Mouse (Mus musculus) layer of hippocampus, adult 2 months (tissue): ENCODE data around the gene Astn2. TPM values are rescaled to one million over a fixed set of nuclear protein-coding genes. Genes with fewer than 3 reads are reported as not detected.
A peak's percentile ranks its signal among the peaks of the same experiment; 100 is the strongest.

Experiments
- DNase-seq, 2 experiments: peaks; one replicate each; pipeline ENCODE4 v3.0.0; 2022; ENCODE audit warnings: low spot score in 2 of 2
- H3K27ac ChIP-seq: fragments of 200-600 bp; 2 replicates; pipeline ENCODE4 v1.8.1; 2022
- H3K4me3 ChIP-seq: fragments of 200-600 bp; 2 replicates; pipeline ENCODE4 v1.8.1; 2022; ENCODE audit warnings: mild to moderate bottlenecking
- CTCF ChIP-seq: fragments of 200-600 bp; conservative IDR thresholded peaks from 2 replicates; pipeline ENCODE4 v1.8.1; 2022; ENCODE audit warnings: antibody characterized with exemption, mild to moderate bottlenecking, moderate library complexity
- total RNA-seq, 2 experiments: library from RNA; stranded (reverse); gene quantifications; 2 replicates each; pipeline ENCODE4 v1.2.3; 2021

The Astn2 gene
- total RNA-seq, 2 experiments from 2014 or later, result 22.8 to 23.1 TPM

DNA sequence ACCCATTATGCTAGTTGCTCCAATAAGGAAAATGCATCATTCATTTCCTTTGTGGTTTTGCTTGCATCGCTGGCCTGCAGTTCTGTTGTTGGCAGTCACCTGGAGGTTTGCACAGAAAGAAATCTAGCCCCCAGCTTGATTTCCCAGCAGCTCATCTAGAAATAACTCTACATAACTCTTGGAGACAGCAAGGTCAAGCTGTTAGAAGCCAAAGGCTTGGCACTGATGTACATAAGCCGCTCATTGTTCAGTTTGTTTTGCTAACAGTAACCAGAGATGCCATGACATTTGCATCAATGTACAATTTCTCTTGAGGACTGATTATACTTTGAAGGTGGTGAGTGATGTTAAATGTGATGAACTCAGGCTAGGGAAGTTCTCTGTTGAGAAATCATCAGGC, 583.3 kb downstream of the Astn2 start:
- no peak overlapping the region for H3K27ac ChIP-seq
- DNase-seq, result no peak
- no peak overlapping the region for H3K4me3 ChIP-seq
- no peak for TF ChIP-seq CTCF

DNA sequence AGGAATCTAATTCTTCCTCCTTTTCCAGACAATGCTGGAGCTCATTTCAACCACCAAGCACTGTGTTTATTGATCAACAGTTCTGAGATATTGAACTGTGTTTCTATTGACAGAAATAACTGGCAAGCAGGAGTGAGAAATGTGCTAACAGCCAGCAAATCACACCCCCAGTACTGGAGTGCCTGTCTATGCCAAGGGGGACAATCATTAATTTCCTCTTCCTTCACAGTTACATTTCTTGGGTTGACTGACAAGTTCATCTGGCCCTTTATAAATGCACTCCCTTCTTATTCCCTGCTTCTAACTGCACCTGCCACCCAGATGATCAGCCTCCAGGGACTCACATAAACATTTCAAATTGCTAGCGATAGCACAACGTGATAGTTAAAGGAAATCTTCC, 584.2 kb downstream of the Astn2 start:
- H3K27ac ChIP-seq, result no peak overlapping the region
- no peak for TF ChIP-seq CTCF
- DNase-seq, result no peak
- no peak overlapping the region for H3K4me3 ChIP-seq

DNA sequence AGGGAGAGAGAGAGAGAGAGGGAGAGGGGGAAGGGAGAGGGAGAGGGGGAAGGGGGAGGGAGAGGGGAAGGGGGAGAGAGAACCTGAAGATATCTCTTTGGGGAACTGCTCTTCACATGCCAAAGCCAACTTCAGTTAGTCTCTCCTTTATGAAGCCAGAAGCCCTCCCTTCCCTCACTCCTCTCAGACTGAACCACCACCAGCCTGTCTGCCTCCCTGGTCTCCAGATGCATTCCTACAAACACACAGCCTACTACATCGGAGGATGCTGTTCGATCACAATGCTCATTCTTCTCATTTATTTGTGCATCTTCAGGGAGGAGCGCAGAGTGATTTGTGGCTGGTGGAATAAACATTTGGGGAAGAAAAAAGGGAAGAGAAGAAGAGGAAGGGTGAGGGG, 584.6 kb downstream of the Astn2 start:
- no peak for TF ChIP-seq CTCF
- no peak overlapping the region for H3K4me3 ChIP-seq
- no peak overlapping the region for H3K27ac ChIP-seq
- DNase-seq, result no peak

DNA sequence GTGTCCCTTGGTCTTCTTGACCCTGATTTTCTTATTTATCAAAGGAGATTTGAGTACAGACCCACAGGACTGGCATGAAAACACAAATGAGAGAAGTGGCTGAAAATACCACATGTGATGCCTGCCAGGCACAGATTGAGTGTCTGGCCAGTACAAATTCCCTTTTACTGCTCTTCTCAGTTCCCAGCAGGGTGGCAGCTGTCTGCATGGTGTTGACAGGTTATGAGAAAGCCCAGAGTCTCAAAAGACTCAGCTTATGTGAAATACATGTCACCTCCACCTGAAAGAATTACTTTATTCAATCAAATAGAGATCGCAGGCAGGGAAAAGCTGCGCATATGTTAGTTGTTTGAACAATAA, 590.3 kb downstream of the Astn2 start:
- DNase-seq, result no peak
- no peak overlapping the region for H3K4me3 ChIP-seq
- no peak for TF ChIP-seq CTCF
- no peak overlapping the region for H3K27ac ChIP-seq

DNA sequence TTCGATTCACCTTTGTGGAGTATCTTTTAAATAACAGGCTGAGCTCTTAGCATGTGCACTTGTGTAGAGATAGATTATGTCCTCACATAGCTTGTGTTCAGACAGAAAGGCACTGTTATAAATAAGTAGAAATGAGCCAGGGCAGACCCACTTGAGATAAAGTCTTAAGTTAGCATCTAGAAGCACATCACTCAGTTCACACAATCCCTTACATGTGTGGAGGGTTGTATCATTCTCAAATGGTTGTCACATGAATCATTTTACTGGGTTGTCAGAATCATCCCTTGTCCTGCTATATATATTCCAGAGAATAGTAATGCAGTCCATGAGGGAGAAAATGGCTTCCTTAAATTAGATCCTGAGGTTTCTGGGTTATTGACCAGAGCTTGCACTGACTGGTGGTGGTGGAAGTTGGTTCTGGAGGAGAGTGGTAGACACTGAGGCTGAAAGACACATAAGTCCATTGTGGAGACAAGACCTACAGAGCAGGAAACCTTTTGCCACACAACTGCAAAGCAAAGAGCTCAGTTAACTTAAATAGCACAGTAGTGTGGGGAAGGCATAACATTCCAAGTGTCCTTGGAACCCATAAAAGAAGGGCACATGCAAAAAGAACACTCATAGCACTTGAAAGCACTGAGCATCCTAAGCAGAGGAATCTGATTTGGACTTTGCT, 590.8 kb downstream of the Astn2 start:
- H3K4me3 ChIP-seq, result no peak overlapping the region
- TF ChIP-seq CTCF, result no peak
- no peak overlapping the region for H3K27ac ChIP-seq
- DNase-seq, result no peak

DNA sequence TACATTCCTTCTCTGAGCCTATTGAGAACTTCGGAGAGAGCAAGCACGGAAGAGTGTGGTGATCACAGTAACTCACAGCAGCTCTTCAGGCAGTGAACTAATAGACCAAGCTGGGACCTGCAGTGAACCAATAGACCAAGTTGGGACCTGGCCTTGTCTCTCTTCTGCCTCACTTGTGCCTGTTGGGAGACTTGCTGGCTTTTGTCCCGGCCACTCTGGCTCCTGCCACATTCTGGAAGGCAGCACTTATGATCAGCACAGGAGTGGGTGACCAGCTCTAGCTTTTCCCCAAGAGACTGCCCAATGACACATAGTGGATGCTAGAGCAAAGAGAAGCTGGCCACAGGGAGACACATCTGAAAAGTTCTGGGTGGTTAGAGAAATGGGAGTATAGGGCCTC, 597.1 kb downstream of the Astn2 start:
- H3K4me3 ChIP-seq, result no peak overlapping the region
- no peak overlapping the region for H3K27ac ChIP-seq
- TF ChIP-seq CTCF, result no peak
- no peak for DNase-seq

DNA sequence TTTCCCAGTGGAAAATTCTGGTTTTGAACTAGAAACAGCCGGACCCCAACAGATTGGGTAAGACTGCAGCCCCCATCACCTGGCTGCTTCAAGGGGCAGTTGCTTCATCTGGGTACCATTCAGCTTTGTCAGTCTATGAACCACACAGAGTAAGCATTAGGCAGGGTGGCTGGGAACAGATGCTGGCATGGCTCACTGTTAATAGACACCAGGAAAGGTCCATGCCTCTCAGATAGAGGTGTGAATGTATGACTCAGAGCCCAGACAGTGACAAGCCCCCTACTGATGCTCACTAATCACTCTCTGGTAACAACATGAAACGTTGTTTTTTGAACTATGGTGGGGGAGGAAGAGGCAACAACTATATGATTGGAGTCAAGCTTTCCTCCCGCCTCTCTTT, 603.2 kb downstream of the Astn2 start:
- Histone ChIP-seq H3K4me3 (no peak overlapping the region), H3K27ac (no peak overlapping the region)
- no peak for TF ChIP-seq CTCF
- no peak for DNase-seq

DNA sequence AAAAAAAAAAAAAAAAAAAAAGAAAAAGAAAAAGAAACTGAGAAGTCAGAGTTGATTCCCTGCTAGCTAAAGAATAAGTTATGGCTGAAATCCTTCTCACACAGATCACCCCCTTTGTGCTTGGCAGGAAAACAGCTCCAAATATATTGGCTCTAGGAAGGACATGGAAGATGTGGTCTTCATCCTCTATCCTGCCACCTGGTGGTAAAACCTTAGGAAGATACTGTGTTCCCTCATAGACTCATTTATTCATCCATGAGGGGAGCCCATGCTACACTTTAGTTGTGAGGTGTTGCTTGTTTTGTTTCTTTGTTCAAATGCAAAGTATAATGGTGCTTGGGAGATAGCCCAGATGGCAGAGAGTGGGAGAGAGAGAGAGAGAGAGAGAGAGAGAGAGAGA, 613.4 kb downstream of the Astn2 start:
- Histone ChIP-seq H3K27ac (no peak overlapping the region), H3K4me3 (no peak overlapping the region)
- TF ChIP-seq CTCF, result peak; percentile 66
- DNase-seq, result no peak

DNA sequence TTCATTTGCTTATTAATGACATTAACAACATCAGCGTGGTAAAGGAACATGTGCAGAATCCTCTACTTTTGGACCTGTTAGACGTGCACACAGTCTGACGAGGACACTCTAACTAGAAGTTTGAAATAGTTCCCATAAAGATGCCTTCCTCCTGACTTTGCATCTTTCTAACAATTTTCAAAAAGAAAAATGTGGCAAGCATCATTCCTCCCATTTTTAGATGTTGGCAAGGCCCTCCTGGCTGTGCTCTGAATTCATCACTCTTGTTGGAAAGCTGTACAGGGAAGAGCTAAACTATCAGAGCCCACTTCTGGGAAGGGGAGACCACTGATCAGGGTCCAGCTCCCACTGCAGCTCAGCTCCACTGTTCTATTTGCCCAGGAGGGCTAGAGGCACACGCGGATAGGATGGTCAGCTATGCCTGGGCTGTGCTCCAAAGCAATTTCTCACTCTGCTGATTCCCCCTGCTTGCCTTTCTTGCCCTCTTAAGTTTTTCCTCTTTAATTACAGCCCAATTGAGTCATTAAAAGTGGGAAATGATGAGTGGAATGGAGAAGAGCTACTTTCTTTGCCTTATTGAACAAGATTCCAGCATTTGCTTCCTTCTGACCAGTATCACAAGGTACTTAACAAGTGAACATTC, 630.9 kb downstream of the Astn2 start:
- TF ChIP-seq CTCF, result no peak
- no peak for DNase-seq
- no peak overlapping the region for H3K4me3 ChIP-seq
- H3K27ac ChIP-seq, result no peak overlapping the region

DNA sequence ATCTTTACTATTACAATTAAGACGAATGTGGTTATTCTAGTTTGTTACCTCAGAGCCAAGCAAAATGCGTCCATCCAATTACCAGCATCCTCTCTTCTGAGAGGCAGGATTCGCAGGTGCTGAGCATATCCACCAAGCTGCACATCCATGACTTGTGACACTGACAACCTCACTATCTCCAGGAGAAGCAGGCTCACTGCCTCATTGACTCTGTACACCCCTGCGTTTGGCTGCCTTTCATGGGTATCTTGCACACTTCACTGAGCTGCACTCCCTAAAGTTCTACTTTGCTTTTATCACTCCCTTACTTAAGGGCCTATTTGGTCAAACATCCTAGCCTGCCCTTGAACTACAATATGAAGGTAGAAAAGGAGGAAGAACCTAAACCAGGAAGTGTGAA, 633.5 kb downstream of the Astn2 start:
- H3K27ac ChIP-seq, result no peak overlapping the region
- TF ChIP-seq CTCF, result no peak
- no peak overlapping the region for H3K4me3 ChIP-seq
- DNase-seq, result no peak

DNA sequence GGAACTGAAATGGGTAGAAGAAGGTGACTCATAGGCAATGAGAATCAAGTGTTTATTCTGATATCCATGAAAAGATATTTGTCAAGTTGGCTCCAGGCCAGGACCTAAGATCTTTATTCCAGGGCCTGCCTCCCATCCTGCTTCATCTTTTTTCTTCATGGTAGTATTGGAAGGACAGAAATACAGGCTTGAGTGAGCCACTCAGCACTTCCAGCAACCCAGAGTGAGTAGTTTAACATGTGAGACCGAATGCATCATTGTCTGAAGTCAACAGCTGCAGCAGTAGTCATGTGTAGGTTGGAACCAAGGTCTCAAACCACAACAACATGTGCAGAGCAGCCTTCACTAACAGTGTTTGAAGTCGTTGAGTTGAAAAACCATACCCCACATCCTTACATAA, 636.5 kb downstream of the Astn2 start:
- H3K27ac ChIP-seq, result no peak overlapping the region

DNA sequence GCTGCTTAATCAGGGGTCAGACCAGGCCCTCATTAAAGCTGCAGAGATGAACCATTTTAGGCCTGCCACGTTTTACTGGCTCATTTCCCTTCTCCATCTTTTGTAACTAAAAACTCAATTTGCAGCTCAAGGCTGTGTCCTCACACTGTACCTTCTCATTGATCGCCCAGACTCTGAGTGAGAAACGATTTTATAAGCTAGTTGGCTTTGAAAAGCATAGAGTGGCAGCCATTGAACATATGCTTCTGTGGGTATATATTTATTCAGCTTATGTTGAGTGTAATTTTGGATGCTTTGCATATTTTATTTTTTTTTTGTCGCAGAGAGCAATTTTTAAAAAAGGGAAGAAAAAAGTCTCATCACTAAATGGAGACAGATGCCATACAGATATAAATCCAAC, 637.0 kb downstream of the Astn2 start:
- DNase-seq, result no peak
- Histone ChIP-seq H3K4me3 (no peak overlapping the region), H3K27ac (no peak overlapping the region)
- TF ChIP-seq CTCF, result no peak

More for the DNA sequence above, 636.5 kb downstream of the Astn2 start:
- DNase-seq, result no peak
- no peak for TF ChIP-seq CTCF
- no peak overlapping the region for H3K4me3 ChIP-seq

DNA sequence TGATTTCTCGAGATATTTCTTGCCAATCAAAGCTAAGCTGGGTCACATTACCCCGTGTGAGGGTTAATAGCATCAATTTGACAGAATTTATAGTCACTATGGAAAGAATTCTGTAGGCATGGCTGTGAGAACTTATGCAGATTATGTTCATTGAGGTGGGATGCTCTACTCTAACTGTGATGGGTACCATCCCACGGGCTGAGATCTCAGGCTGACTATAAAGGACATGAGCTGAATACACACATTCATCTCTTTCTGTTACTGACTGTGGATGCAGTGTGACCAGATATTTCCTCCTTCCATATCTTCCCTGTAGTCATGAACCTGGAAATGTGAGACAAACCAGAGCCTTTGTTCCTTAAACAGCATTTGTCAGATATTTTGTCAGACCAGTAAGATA, 639.1 kb downstream of the Astn2 start:
- no peak for DNase-seq
- no peak for TF ChIP-seq CTCF
- Histone ChIP-seq H3K27ac (no peak overlapping the region), H3K4me3 (no peak overlapping the region)

DNA sequence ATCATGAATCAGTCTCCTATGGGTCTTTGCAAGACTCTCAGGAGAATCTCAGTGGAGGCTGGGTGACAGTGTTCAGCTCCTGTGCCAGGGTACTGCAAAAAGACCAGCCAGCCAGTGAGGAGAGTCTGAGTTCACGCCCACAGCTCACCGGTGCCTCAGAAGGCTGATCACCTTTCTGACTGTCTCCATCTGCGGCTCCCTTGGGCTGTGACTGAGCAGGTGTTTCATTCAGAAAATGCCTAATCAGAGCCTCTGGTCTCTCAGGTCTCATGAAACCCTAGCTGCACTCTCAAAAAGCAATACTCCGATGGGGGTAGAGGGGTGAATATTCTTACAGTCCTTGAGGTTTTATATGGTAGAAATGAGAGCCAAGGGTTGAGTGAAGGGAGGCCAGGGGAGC, 640.1 kb downstream of the Astn2 start:
- Histone ChIP-seq H3K27ac (no peak overlapping the region), H3K4me3 (no peak overlapping the region)
- no peak for TF ChIP-seq CTCF
- DNase-seq, result no peak
